Mouse (Mus musculus): Measurements from ENCODE around the gene Ccdc36.

GRCm38 (mm10) chr9:108436182-108436581 is 7.9 kb upstream of the Ccdc36 start, which contains the start of gene BC048562:
- TF ChIP-seq CTCF (IDR thresholded peaks at IDR 0.05; ENCODE audit: low read depth) (no peak), EP300 (IDR thresholded peaks at IDR 0.05; ENCODE audit: low read depth) (no peak)
